Mouse (Mus musculus): ENCODE data around the gene Zcchc14. TPM values are rescaled to one million over a fixed set of nuclear protein-coding genes. Genes with fewer than 3 reads are reported as not detected.

Zcchc14 gene
- polyA plus RNA-seq, 1 experiment: 8.2 TPM

DNA sequence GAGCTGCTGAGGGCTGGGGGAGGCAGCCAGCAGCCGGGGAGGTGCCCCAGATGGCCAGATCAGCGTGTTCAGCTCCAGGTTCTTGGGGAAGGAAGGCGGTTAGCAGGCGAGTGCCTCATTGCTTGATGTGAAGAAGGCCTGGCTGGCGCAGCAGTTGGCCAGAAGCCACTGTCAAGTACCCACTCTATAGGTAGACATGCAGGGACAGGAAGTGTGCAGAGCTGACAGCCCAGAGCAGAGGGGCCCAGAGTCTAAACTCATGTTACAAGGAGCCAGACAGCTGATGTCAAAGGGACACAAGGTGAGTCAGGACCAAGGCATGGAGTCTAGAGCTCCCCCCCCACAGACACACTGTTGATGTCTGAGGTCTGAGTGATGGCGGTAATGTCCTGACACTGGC lies 102.6 kb downstream of the Zcchc14 start:
- no peak for TF ChIP-seq POLR2A (IDR thresholded peaks at IDR 0.05; ENCODE audit: borderline replicate concordance, low read depth, low read length)
- TF ChIP-seq CTCF (IDR thresholded peaks at IDR 0.05; ENCODE audit: low read depth, low read length): no peak
- Histone ChIP-seq H3K27ac (ENCODE audit: insufficient read depth, low read depth, low read length) (no peak overlapping the region), H3K4me3 (ENCODE audit: insufficient read depth, low read length) (no peak overlapping the region), H3K4me1 (ENCODE audit: control insufficient read depth, insufficient read depth, low read length) (peaks cover 15% of the 10 kb centered on the region)

Other genes with a start within 250 kb of the Zcchc14 start
- gene 1700018B08Rik, start 108.6 kb downstream of the Zcchc14 start, polyA plus RNA-seq (2012; ENCODE audit: insufficient read depth, insufficient read length, missing spikeins): not detected in 2 replicates
- 10.0 and 10.6 TPM in 2 replicates for gene Fbxo31, start 74.1 kb downstream of the Zcchc14 start, polyA plus RNA-seq (2012; ENCODE audit: insufficient read depth, insufficient read length, missing spikeins)
- 179 and 195 TPM in 2 replicates for gene Map1lc3b, start 62.5 kb downstream of the Zcchc14 start, polyA plus RNA-seq (2012; ENCODE audit: insufficient read depth, insufficient read length, missing spikeins)
- gene Jph3, start 76.7 kb upstream of the Zcchc14 start, polyA plus RNA-seq (2012; ENCODE audit: insufficient read depth, insufficient read length, missing spikeins): not detected in 2 replicates
- 19.9 and 20.8 TPM in 2 replicates for gene Klhdc4, start 176.7 kb upstream of the Zcchc14 start, polyA plus RNA-seq (2012; ENCODE audit: insufficient read depth, insufficient read length, missing spikeins)